Mouse (Mus musculus): Measurements from ENCODE around the gene Gm8926. TPM values are rescaled to one million over a fixed set of nuclear protein-coding genes. Genes with fewer than 3 reads are reported as not detected.
"Not testable (repeated sequence)": the region's sequence is repeated elsewhere in the genome, so short reads cannot be mapped to it uniquely, and the experiment has no call there.

The Gm8926 gene
- total RNA-seq (2017) = not detected in 2 replicates

DNA sequence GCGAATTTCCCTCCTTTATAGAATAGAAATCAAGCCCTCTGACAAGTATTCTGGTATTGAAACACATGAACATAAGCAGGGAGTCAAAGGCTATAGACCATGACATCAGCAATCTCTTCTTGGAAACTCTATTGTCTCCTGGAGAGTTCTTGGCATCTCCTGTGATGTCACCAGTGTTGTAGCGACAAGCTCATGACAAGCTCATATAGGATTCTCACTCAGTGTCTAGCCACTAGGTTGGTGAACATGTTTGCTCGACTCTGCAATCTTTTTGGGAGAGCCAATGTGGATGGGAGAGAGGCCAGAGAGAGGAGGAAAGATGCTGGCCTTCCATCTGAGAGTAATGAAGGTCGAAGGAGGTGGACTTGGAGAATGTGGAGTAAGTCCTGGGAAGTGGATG lies at the start of gene Gm8926:
TSS of gene Gm8926 (plus strand) at position 301 of the 400 bp plus-strand sequence.
- not testable (repeated sequence) for ATAC-seq (replicated peaks in 1 of 2; ENCODE audit: insufficient read depth in 1 of 2, low FRiP score in 2 of 2, low TSS enrichment in 1 of 2, low read depth in 1 of 2, poor library complexity in 2 of 2, severe bottlenecking in 2 of 2)

Other genes with a start within 250 kb of the Gm8926 start
- not detected in 2 replicates for gene Gm6460, start 175.6 kb upstream of the Gm8926 start, total RNA-seq (2017)
- not detected in 2 replicates for gene Gm8922, start 88.6 kb upstream of the Gm8926 start, total RNA-seq (2017)
- not detected in 2 replicates for gene Gm6465, start 75.0 kb downstream of the Gm8926 start, total RNA-seq (2017)
- not detected in 2 replicates for gene 4933402N22Rik, start 147.5 kb downstream of the Gm8926 start, total RNA-seq (2017)